Mouse (Mus musculus) kidney, adult 9 months (tissue): ENCODE results near the gene Rbm20.

Experiments used
- DNase-seq: peaks from one replicate; pipeline ENCODE4 v3.0.0; 2022

Rbm20 gene

GRCm38 (mm10) chr19:53760125-53761101 lies 83.3 kb downstream of the Rbm20 start:
- DNase-seq: no peak

- no peak for DNase-seq
Observed at GRCm38 (mm10) chr19:53762749-53763438, 85.8 kb downstream of the Rbm20 start.

GRCm38 (mm10) chr19:53764688-53765478 lies 87.8 kb downstream of the Rbm20 start:
- no peak for DNase-seq

GRCm38 (mm10) chr19:53768478-53768877 lies 91.4 kb downstream of the Rbm20 start:
- DNase-seq: peak; percentile 74

- peak; percentile 84 for DNase-seq
Observed at GRCm38 (mm10) chr19:53773937-53774640, 97.0 kb downstream of the Rbm20 start.

GRCm38 (mm10) chr19:53774641-53775350 lies 97.7 kb downstream of the Rbm20 start:
- DNase-seq: no peak

- DNase-seq: no peak
Observed at GRCm38 (mm10) chr19:53779402-53779801, 102.3 kb downstream of the Rbm20 start.

GRCm38 (mm10) chr19:53779818-53780217 lies 102.7 kb downstream of the Rbm20 start:
- no peak for DNase-seq

- no peak for DNase-seq
Observed at GRCm38 (mm10) chr19:53780752-53781602, 103.9 kb downstream of the Rbm20 start.

- DNase-seq: no peak
Observed at GRCm38 (mm10) chr19:53781826-53782225, 104.7 kb downstream of the Rbm20 start.

GRCm38 (mm10) chr19:53785352-53785751 lies 108.2 kb downstream of the Rbm20 start:
- DNase-seq: no peak

GRCm38 (mm10) chr19:53786239-53786638 lies 109.1 kb downstream of the Rbm20 start:
- DNase-seq: no peak

GRCm38 (mm10) chr19:53786836-53787235 lies 109.7 kb downstream of the Rbm20 start:
- peak; percentile 36 for DNase-seq

- no peak for DNase-seq
Observed at GRCm38 (mm10) chr19:53788621-53789331, 111.7 kb downstream of the Rbm20 start.

- no peak for DNase-seq
Observed at GRCm38 (mm10) chr19:53789571-53789970, 112.5 kb downstream of the Rbm20 start.

- DNase-seq: no peak
Observed at GRCm38 (mm10) chr19:53791751-53792720, 114.9 kb downstream of the Rbm20 start.

- DNase-seq: peak; percentile 37
Observed at GRCm38 (mm10) chr19:53792976-53793897, 116.1 kb downstream of the Rbm20 start.
